Comparison of ENCODE assay signal across 14 mouse cellular contexts in genomic region chr9:63294846-63295245, GRCm38 (mm10).
DNase-seq lines count a peak whose midpoint lies in the region; ATAC-seq lines count a peak whose summit lies in the region.
"Had no signal": no experiment of that assay in that cellular context is flagged by ENCODE, and none has a peak within 500 bp of the region (broad histone marks: within the 10 kb centered on the region; RNA-seq: fewer than 3 reads in every experiment).

No protein-coding gene starts in this region.

- no peak overlapping the region for H3K27ac ChIP-seq in kidney, embryonic 15.5 days
- H3K27ac ChIP-seq in intestine, embryonic 15.5 days = no peak overlapping the region
- H3K27ac ChIP-seq: limb, embryonic 10.5 days; liver, embryonic 12.5 days had no signal

- H3K4me1 ChIP-seq in kidney, embryonic 15.5 days = peaks cover 30% of the 10 kb centered on the region
- no peaks in the 10 kb centered on the region for H3K4me1 ChIP-seq in intestine, embryonic 15.5 days (replicated peaks)
- H3K4me1 ChIP-seq: liver, embryonic 12.5 days had no signal

- 57% methylated on average over 6 of the region's 6 CpGs for WGBS in kidney, embryonic 15.5 days
- WGBS in intestine, embryonic 15.5 days = 68% methylated on average over 6 of the region's 6 CpGs

- DNase-seq in adrenal gland, adult 2 months = peak; percentile 10
- no peak for DNase-seq in adrenal gland, postnatal 14 days
- peak; percentile 37 for DNase-seq in kidney, adult 9 months
- peak; percentile 7 for DNase-seq in thymus, postnatal 25 days
- no peak for DNase-seq in thymus, postnatal 4 days
- no peak for DNase-seq in MN1 (ENCODE audit: low spot score)
- DNase-seq: gastrocnemius, postnatal 25 days; heart, postnatal 36 days had no signal

- H3K4me2 ChIP-seq in kidney, embryonic 15.5 days = no peak overlapping the region
- H3K4me2 ChIP-seq in intestine, embryonic 15.5 days (replicated peaks) = no peak overlapping the region
- H3K4me2 ChIP-seq: liver, embryonic 12.5 days; neural tube, embryonic 13.5 days had no signal

- no peaks in the 10 kb centered on the region for H3K9me3 ChIP-seq in kidney, embryonic 15.5 days (replicated peaks)
- no peaks in the 10 kb centered on the region for H3K9me3 ChIP-seq in intestine, embryonic 15.5 days
- H3K9me3 ChIP-seq: limb, embryonic 10.5 days; liver, embryonic 12.5 days; neural tube, embryonic 13.5 days had no signal

- ATAC-seq in kidney, embryonic 15.5 days (replicated peaks; ENCODE audit: low FRiP score) = no peak
- no peak for ATAC-seq in intestine, embryonic 15.5 days
- ATAC-seq: liver, embryonic 12.5 days had no signal

- H3K27me3 ChIP-seq in kidney, embryonic 15.5 days = peaks cover 8% of the 10 kb centered on the region; the same call in 1 of the 2 replicates
- H3K27me3 ChIP-seq in intestine, embryonic 15.5 days (replicated peaks) = no peaks in the 10 kb centered on the region
- H3K27me3 ChIP-seq: heart, embryonic 13.5 days; liver, embryonic 12.5 days; neural tube, embryonic 13.5 days had no signal

- no peak overlapping the region for H3K9ac ChIP-seq in kidney, embryonic 15.5 days
- H3K9ac ChIP-seq in intestine, embryonic 15.5 days = no peak overlapping the region
- H3K9ac ChIP-seq: liver, embryonic 12.5 days; neural tube, embryonic 13.5 days had no signal

- H3K36me3 ChIP-seq in kidney, embryonic 15.5 days = peaks cover 32% of the 10 kb centered on the region
- H3K36me3 ChIP-seq in intestine, embryonic 15.5 days = no peaks in the 10 kb centered on the region

- no peak overlapping the region for H3K4me3 ChIP-seq in kidney, embryonic 15.5 days (replicated peaks)
- no peak overlapping the region for H3K4me3 ChIP-seq in intestine, embryonic 15.5 days (replicated peaks)
- H3K4me3 ChIP-seq: heart, embryonic 13.5 days; limb, embryonic 10.5 days; liver, embryonic 12.5 days; neural tube, embryonic 13.5 days had no signal

Comparison
In these comparisons a context has a peak if more than half of its experiments do, and no peak if none do; other contexts are left out.
1. DNase-seq: peak in adrenal gland, adult 2 months (single experiment), kidney, adult 9 months (single experiment) and thymus, postnatal 25 days (single experiment); none in adrenal gland, postnatal 14 days (single experiment), thymus, postnatal 4 days (single experiment) and MN1 (single experiment).